In genomic region chr7:101109006-101109855, GRCm38 (mm10) we compare ENCODE assay signal across 8 mouse cellular contexts. TPM values are rescaled to one million over a fixed set of nuclear protein-coding genes. Genes with fewer than 3 reads are reported as not detected.
DNase-seq lines count a peak whose midpoint lies in the region; ATAC-seq lines count a peak whose summit lies in the region.

No protein-coding gene starts in this region.

- peak overlapping the region; percentile 74 for H3K4me2 ChIP-seq in forebrain, embryonic 15.5 days (replicated peaks)
- peak overlapping the region; percentile 85 for H3K4me2 ChIP-seq in intestine, embryonic 16.5 days (ENCODE audit: low read depth, low read length)
- peak overlapping the region; percentile 97 for H3K4me2 ChIP-seq in liver, embryonic 12.5 days
- H3K4me2 ChIP-seq in neural tube, embryonic 11.5 days (ENCODE audit: low read depth) = peak overlapping the region; percentile 89

- peak; percentile 56 for DNase-seq in retina, embryonic 14.5 days (ENCODE audit: low spot score)
- no peak for DNase-seq in retina, postnatal 1 day
- DNase-seq in cerebellum, adult 11-12 months = peak; percentile 72
- DNase-seq in neural tube, embryonic 11.5 days (ENCODE audit: low spot score) = peak; percentile 65

- peaks cover 17% of the 10 kb centered on the region for H3K4me1 ChIP-seq in forebrain, embryonic 15.5 days
- peaks cover 13% of the 10 kb centered on the region for H3K4me1 ChIP-seq in intestine, embryonic 16.5 days (ENCODE audit: control insufficient read depth, insufficient read depth, low read length)
- H3K4me1 ChIP-seq in liver, embryonic 12.5 days = peaks cover 36% of the 10 kb centered on the region
- peaks cover 6% of the 10 kb centered on the region; the same call in 1 of the 2 replicates for H3K4me1 ChIP-seq in neural tube, embryonic 11.5 days (ENCODE audit: control insufficient read depth, insufficient read depth, low read length)

- H3K27me3 ChIP-seq in forebrain, embryonic 15.5 days = no peaks in the 10 kb centered on the region
- no peaks in the 10 kb centered on the region for H3K27me3 ChIP-seq in intestine, embryonic 16.5 days (replicated peaks; ENCODE audit: control insufficient read depth, insufficient read depth, low read length)
- H3K27me3 ChIP-seq in liver, embryonic 12.5 days (replicated peaks) = no peaks in the 10 kb centered on the region
- no peaks in the 10 kb centered on the region for H3K27me3 ChIP-seq in neural tube, embryonic 11.5 days (ENCODE audit: control insufficient read depth, insufficient read depth, low read length)

- H3K36me3 ChIP-seq in forebrain, embryonic 15.5 days = peaks cover 18% of the 10 kb centered on the region
- H3K36me3 ChIP-seq in intestine, embryonic 16.5 days (ENCODE audit: control insufficient read depth, insufficient read depth, low read length) = peaks cover 4% of the 10 kb centered on the region; the same call in 1 of the 2 replicates
- peaks cover 18% of the 10 kb centered on the region for H3K36me3 ChIP-seq in liver, embryonic 12.5 days
- H3K36me3 ChIP-seq in neural tube, embryonic 11.5 days (ENCODE audit: control insufficient read depth, insufficient read depth, low read length) = no peaks in the 10 kb centered on the region

- peak; percentile 21 for ATAC-seq in forebrain, embryonic 15.5 days (replicated peaks)
- ATAC-seq in intestine, embryonic 16.5 days = peak; percentile 22
- ATAC-seq in liver, embryonic 12.5 days = no peak
- ATAC-seq in neural tube, embryonic 11.5 days (ENCODE audit: insufficient read depth, low FRiP score, low TSS enrichment) = no peak; the same call in none of the 2 replicates
- ATAC-seq in granulocyte monocyte progenitor cell, adult 5-6 weeks (replicated peaks; ENCODE audit: poor library complexity, severe bottlenecking) = no peak

- H3K9ac ChIP-seq in forebrain, embryonic 15.5 days (replicated peaks) = peak overlapping the region; percentile 97
- H3K9ac ChIP-seq in intestine, embryonic 16.5 days (ENCODE audit: low read depth, low read length) = peak overlapping the region; percentile 90
- H3K9ac ChIP-seq in liver, embryonic 12.5 days = peak overlapping the region; percentile 83
- peak overlapping the region; percentile 92 for H3K9ac ChIP-seq in neural tube, embryonic 11.5 days (ENCODE audit: low read length)

- H3K9me3 ChIP-seq in forebrain, embryonic 15.5 days = no peaks in the 10 kb centered on the region
- no peaks in the 10 kb centered on the region for H3K9me3 ChIP-seq in intestine, embryonic 16.5 days (ENCODE audit: control insufficient read depth, low read length)
- H3K9me3 ChIP-seq in liver, embryonic 12.5 days (replicated peaks) = no peaks in the 10 kb centered on the region
- no peaks in the 10 kb centered on the region for H3K9me3 ChIP-seq in neural tube, embryonic 11.5 days (ENCODE audit: control insufficient read depth, low read length)

- under 1% methylated on average over 45 of the region's 47 CpGs for WGBS in forebrain, embryonic 15.5 days
- under 1% methylated on average over 46 of the region's 47 CpGs for WGBS in intestine, embryonic 16.5 days
- under 1% methylated on average over 46 of the region's 47 CpGs for WGBS in liver, embryonic 12.5 days (ENCODE audit: insufficient replicate concordance)
- WGBS in neural tube, embryonic 11.5 days = under 1% methylated on average over 46 of the region's 47 CpGs

- H3K27ac ChIP-seq in forebrain, embryonic 15.5 days (replicated peaks) = peak overlapping the region; percentile 99
- H3K27ac ChIP-seq in intestine, embryonic 16.5 days (ENCODE audit: low read length) = peak overlapping the region; percentile 97
- peak overlapping the region; percentile 86 for H3K27ac ChIP-seq in liver, embryonic 12.5 days
- peak overlapping the region; percentile 98 for H3K27ac ChIP-seq in neural tube, embryonic 11.5 days (ENCODE audit: low read depth, low read length)

- peak overlapping the region; percentile 87 for H3K4me3 ChIP-seq in forebrain, embryonic 15.5 days
- peak overlapping the region; percentile 84 for H3K4me3 ChIP-seq in intestine, embryonic 16.5 days (ENCODE audit: low read length)
- H3K4me3 ChIP-seq in liver, embryonic 12.5 days = peak overlapping the region; percentile 82
- H3K4me3 ChIP-seq in neural tube, embryonic 11.5 days (ENCODE audit: low read depth, low read length) = peak overlapping the region; percentile 78

RNA-seq across cellular contexts. Expression of gene Fchsd2, which starts 16.6 kb away (rescaled TPM):
- polyA plus RNA-seq in forebrain, embryonic 15.5 days (2015; fragmentation: Nextera tagmentation; extraction: Ambion mirVana) = 45.2 and 46.2 TPM in 2 replicates
- 19.7 and 23.6 TPM in 2 replicates for polyA plus RNA-seq in intestine, embryonic 16.5 days (2015; fragmentation: Nextera tagmentation; extraction: Ambion mirVana)
- 8.0 and 8.8 TPM in 2 replicates for polyA plus RNA-seq in liver, embryonic 12.5 days (2016; fragmentation: Nextera tagmentation; extraction: Ambion mirVana)
- 22.5 and 28.5 TPM in 2 replicates for polyA plus RNA-seq in neural tube, embryonic 11.5 days (2014; fragmentation: Nextera tagmentation; extraction: Ambion mirVana)
- total RNA-seq in granulocyte monocyte progenitor cell, adult 5-6 weeks (2014; fragmentation: Nextera tagmentation) = 43.5 and 60.4 TPM in 2 replicates
- 33.8 and 45.6 TPM in 2 replicates for total RNA-seq in granulocyte monocyte progenitor cell, adult 5-6 weeks (2017)

Comparison
In these comparisons a context has a peak if more than half of its experiments do, and no peak if none do; other contexts are left out.
1. ATAC-seq: peak in forebrain, embryonic 15.5 days (single experiment) and intestine, embryonic 16.5 days (single experiment); none in liver, embryonic 12.5 days (single experiment), neural tube, embryonic 11.5 days (single experiment) and granulocyte monocyte progenitor cell, adult 5-6 weeks (single experiment).
2. Peak in every context shown above with its lines, with median percentiles within 50 percentile points of each other: H3K27ac ChIP-seq, H3K4me2 ChIP-seq, H3K4me3 ChIP-seq and H3K9ac ChIP-seq.